Mouse (Mus musculus) testis, adult 2 months (tissue): ENCODE data around the gene Ltbp1. TPM values are rescaled to one million over a fixed set of nuclear protein-coding genes. Genes with fewer than 3 reads are reported as not detected.

ENCODE experiments used
- H3K27ac ChIP-seq: fragments of 200-500 bp; 2 replicates; pipeline ENCODE4 v1.5.1; 2012; ENCODE audit warnings: low read depth, low read length; ENCODE audit not compliant: control insufficient read depth, insufficient read depth
- H3K27me3 ChIP-seq: fragments of 200-500 bp; 2 replicates; pipeline ENCODE4 v1.6.1; 2012; ENCODE audit warnings: mild to moderate bottlenecking, low read length, moderate library complexity; ENCODE audit not compliant: control insufficient read depth, insufficient read depth
- H3K36me3 ChIP-seq: fragments of 200-500 bp; 2 replicates; pipeline ENCODE4 v1.6.1; 2012; ENCODE audit warnings: mild to moderate bottlenecking, low read length; ENCODE audit not compliant: control insufficient read depth, insufficient read depth
- H3K4me1 ChIP-seq: fragments of 200-500 bp; 2 replicates; pipeline ENCODE4 v1.6.1; 2012; ENCODE audit warnings: low read length; ENCODE audit not compliant: control insufficient read depth, insufficient read depth
- H3K4me3 ChIP-seq: fragments of 200-500 bp; 2 replicates; pipeline ENCODE4 v1.5.1; 2012; ENCODE audit warnings: low read depth, mild to moderate bottlenecking, low read length, moderate library complexity, mixed read lengths; ENCODE audit not compliant: control insufficient read depth
- CTCF ChIP-seq: fragments of 200-500 bp; IDR thresholded peaks from 2 replicates; pipeline ENCODE4 v1.5.1; 2012; ENCODE audit warnings: low read depth, mild to moderate bottlenecking, inconsistent platforms, low read length, moderate library complexity; ENCODE audit not compliant: control insufficient read depth, insufficient read depth, insufficient replicate concordance
- POLR2A ChIP-seq: fragments of 200-500 bp; IDR thresholded peaks from 2 replicates; pipeline ENCODE4 v1.6.1; 2012; ENCODE audit warnings: low read depth, mild to moderate bottlenecking, inconsistent platforms, low read length, moderate library complexity; ENCODE audit not compliant: control insufficient read depth
- polyA plus RNA-seq: library from polyadenylated mRNA; depleted of rRNA; stranded (reverse); fragments of >200 nt; gene quantifications from 2 replicates; pipeline ENCODE4 v1.2.3, GENCODE M21; 2012

Gene Ltbp1
- polyA plus RNA-seq, 1 experiment: 2.9 TPM

GRCm38 (mm10) chr17:75164566-75164965, 159.2 kb downstream of the Ltbp1 start:
- TF ChIP-seq CTCF: no peak
- TF ChIP-seq POLR2A: no peak
- Histone ChIP-seq H3K27me3 (no peaks in the 10 kb centered on the region), H3K4me1 (no peaks in the 10 kb centered on the region), H3K27ac (no peak overlapping the region), H3K4me3 (no peak overlapping the region), H3K36me3 (no peaks in the 10 kb centered on the region)

GRCm38 (mm10) chr17:75168572-75169200, 163.3 kb downstream of the Ltbp1 start:
- Histone ChIP-seq H3K4me3 (no peak overlapping the region), H3K27ac (no peak overlapping the region), H3K4me1 (no peaks in the 10 kb centered on the region), H3K36me3 (no peaks in the 10 kb centered on the region), H3K27me3 (no peaks in the 10 kb centered on the region)
- TF ChIP-seq POLR2A: no peak
- TF ChIP-seq CTCF: no peak

- no peak for TF ChIP-seq CTCF
- no peak for TF ChIP-seq POLR2A
- Histone ChIP-seq H3K27ac (no peak overlapping the region), H3K27me3 (no peaks in the 10 kb centered on the region), H3K4me1 (no peaks in the 10 kb centered on the region), H3K36me3 (no peaks in the 10 kb centered on the region), H3K4me3 (no peak overlapping the region)
Observed at GRCm38 (mm10) chr17:75171659-75172058, 166.3 kb downstream of the Ltbp1 start.

- Histone ChIP-seq H3K27me3 (no peaks in the 10 kb centered on the region), H3K36me3 (no peaks in the 10 kb centered on the region), H3K27ac (no peak overlapping the region), H3K4me3 (no peak overlapping the region), H3K4me1 (no peaks in the 10 kb centered on the region)
- TF ChIP-seq POLR2A: no peak
- TF ChIP-seq CTCF: no peak
Observed at GRCm38 (mm10) chr17:75172685-75173205, 167.4 kb downstream of the Ltbp1 start.

- Histone ChIP-seq H3K4me3 (no peak overlapping the region), H3K36me3 (no peaks in the 10 kb centered on the region), H3K4me1 (no peaks in the 10 kb centered on the region), H3K27me3 (no peaks in the 10 kb centered on the region), H3K27ac (no peak overlapping the region)
- TF ChIP-seq POLR2A: no peak
- TF ChIP-seq CTCF: no peak
Observed at GRCm38 (mm10) chr17:75174501-75174900, 169.1 kb downstream of the Ltbp1 start.

- no peak for TF ChIP-seq CTCF
- no peak for TF ChIP-seq POLR2A
- no peaks in the 10 kb centered on the region for H3K27me3 ChIP-seq
- no peak overlapping the region for H3K27ac ChIP-seq
- H3K36me3 ChIP-seq: no peaks in the 10 kb centered on the region
- no peak overlapping the region for H3K4me3 ChIP-seq
- no peaks in the 10 kb centered on the region for H3K4me1 ChIP-seq
Observed at GRCm38 (mm10) chr17:75177920-75178867, 172.8 kb downstream of the Ltbp1 start.

- Histone ChIP-seq H3K4me3 (no peak overlapping the region), H3K36me3 (no peaks in the 10 kb centered on the region), H3K4me1 (no peaks in the 10 kb centered on the region), H3K27me3 (no peaks in the 10 kb centered on the region), H3K27ac (no peak overlapping the region)
- TF ChIP-seq CTCF (no peak), POLR2A (no peak)
Observed at GRCm38 (mm10) chr17:75179001-75179400, 173.6 kb downstream of the Ltbp1 start.
